Mouse (Mus musculus): ENCODE measurements around the gene Mtcl1.

DNA sequence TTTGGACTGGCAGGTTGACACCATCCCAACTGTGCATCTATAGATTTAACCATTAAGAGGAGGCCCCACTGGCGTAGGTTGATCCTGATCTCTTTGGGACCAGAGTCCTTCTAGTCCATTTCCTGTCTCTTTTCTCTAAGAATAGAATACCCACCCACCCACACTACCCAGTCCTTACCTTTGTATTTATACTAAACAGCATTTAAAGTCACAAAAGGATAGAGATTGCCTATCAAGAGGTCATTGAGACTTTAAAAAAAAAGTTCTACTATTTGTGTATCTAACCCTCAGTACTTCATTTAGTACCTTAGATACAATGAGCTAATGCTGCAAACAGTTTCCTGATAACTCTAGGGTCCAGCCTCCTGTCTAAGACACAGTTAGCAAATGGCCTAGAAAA, 35.2 kb downstream of the Mtcl1 start:
- TF ChIP-seq POLR2A (IDR thresholded peaks at IDR 0.05; ENCODE audit: borderline replicate concordance, low read depth, low read length) = no peak
- no peak for TF ChIP-seq CTCF (IDR thresholded peaks at IDR 0.05; ENCODE audit: low read depth, low read length)
